Comparison of ENCODE assay signal across 8 mouse cellular contexts in the genomic region with DNA sequence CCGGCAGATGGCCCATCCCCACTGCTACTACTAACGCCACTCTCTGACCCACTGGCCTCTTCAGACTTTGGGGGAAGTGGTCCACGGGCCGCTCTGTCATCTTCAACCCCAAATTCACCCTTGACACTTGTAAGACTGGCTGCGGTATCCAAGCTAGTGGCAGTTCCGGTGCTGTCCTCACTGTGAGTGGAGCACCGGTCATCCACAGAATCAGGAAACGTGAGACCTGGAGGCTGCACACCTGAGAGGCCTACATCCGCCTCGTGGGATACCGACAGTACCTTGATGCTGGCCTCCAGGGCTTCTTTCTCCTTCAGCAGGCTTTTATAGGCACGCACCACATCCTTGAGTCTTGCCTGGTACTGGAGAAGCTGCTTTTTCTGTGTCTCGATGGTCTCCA. TPM values are rescaled to one million over a fixed set of nuclear protein-coding genes. Genes with fewer than 3 reads are reported as not detected.
DNase-seq lines count a peak whose midpoint lies in the region; ATAC-seq lines count a peak whose summit lies in the region.

No protein-coding gene starts in this region.

- H3K4me3 ChIP-seq in kidney, embryonic 15.5 days (replicated peaks) = peak overlapping the region; percentile 71
- H3K4me3 ChIP-seq in brown adipose tissue, adult 24 weeks (ENCODE audit: insufficient read depth, low read depth, low read length) = peak overlapping the region; percentile 91
- peak overlapping the region; percentile 68 for H3K4me3 ChIP-seq in hindbrain, embryonic 15.5 days
- peak overlapping the region; percentile 60 for H3K4me3 ChIP-seq in midbrain, embryonic 14.5 days (replicated peaks; ENCODE audit: low read depth, low read length)

- no peak for ATAC-seq in kidney, embryonic 15.5 days (replicated peaks; ENCODE audit: low FRiP score)
- no peak for ATAC-seq in hindbrain, embryonic 15.5 days (ENCODE audit: low FRiP score, low read depth)
- ATAC-seq in midbrain, embryonic 14.5 days (ENCODE audit: low FRiP score, low TSS enrichment) = no peak

- no peak for DNase-seq in kidney, adult 8-10 months
- DNase-seq in midbrain, embryonic 14.5 days = no peak
- no peak for DNase-seq in right cerebral cortex, postnatal 25 days
- no peak for DNase-seq in cerebellum, adult 11-12 months
- no peak for DNase-seq in cerebellum, adult 9-11 months

- no peaks in the 10 kb centered on the region for H3K27me3 ChIP-seq in kidney, embryonic 15.5 days
- H3K27me3 ChIP-seq in hindbrain, embryonic 15.5 days = no peaks in the 10 kb centered on the region
- no peaks in the 10 kb centered on the region for H3K27me3 ChIP-seq in midbrain, embryonic 14.5 days (ENCODE audit: control insufficient read depth, insufficient read depth, low read length)

- peak overlapping the region; percentile 67 for H3K27ac ChIP-seq in kidney, embryonic 15.5 days
- peak overlapping the region; percentile 74 for H3K27ac ChIP-seq in brown adipose tissue, adult 24 weeks (replicated peaks; ENCODE audit: low read depth, low read length)
- H3K27ac ChIP-seq in hindbrain, embryonic 15.5 days (replicated peaks) = no peak overlapping the region
- no peak overlapping the region for H3K27ac ChIP-seq in midbrain, embryonic 14.5 days (replicated peaks; ENCODE audit: low read depth, low read length)

- H3K9me3 ChIP-seq in kidney, embryonic 15.5 days (replicated peaks) = no peaks in the 10 kb centered on the region
- H3K9me3 ChIP-seq in hindbrain, embryonic 15.5 days = no peaks in the 10 kb centered on the region
- no peaks in the 10 kb centered on the region for H3K9me3 ChIP-seq in midbrain, embryonic 14.5 days (ENCODE audit: control insufficient read depth, low read length)

- H3K36me3 ChIP-seq in kidney, embryonic 15.5 days = peaks cover 39% of the 10 kb centered on the region
- H3K36me3 ChIP-seq in hindbrain, embryonic 15.5 days = peaks cover 36% of the 10 kb centered on the region
- H3K36me3 ChIP-seq in midbrain, embryonic 14.5 days (ENCODE audit: control insufficient read depth, insufficient read depth, low read length) = peaks cover 39% of the 10 kb centered on the region

- peak overlapping the region; percentile 68 for H3K9ac ChIP-seq in kidney, embryonic 15.5 days
- H3K9ac ChIP-seq in hindbrain, embryonic 15.5 days = peak overlapping the region; percentile 64
- H3K9ac ChIP-seq in midbrain, embryonic 14.5 days (replicated peaks; ENCODE audit: low read length) = peak overlapping the region; percentile 74

- 15% methylated on average over 13 of the region's 13 CpGs for WGBS in kidney, embryonic 15.5 days
- 25% methylated on average over 13 of the region's 13 CpGs for WGBS in hindbrain, embryonic 15.5 days
- 33% methylated on average over 13 of the region's 13 CpGs for WGBS in midbrain, embryonic 14.5 days

- peak overlapping the region; percentile 89 for H3K4me2 ChIP-seq in kidney, embryonic 15.5 days
- peak overlapping the region; percentile 63 for H3K4me2 ChIP-seq in hindbrain, embryonic 15.5 days
- peak overlapping the region; percentile 97 for H3K4me2 ChIP-seq in midbrain, embryonic 14.5 days (ENCODE audit: low read length)

- H3K4me1 ChIP-seq in kidney, embryonic 15.5 days = peaks cover 61% of the 10 kb centered on the region
- peaks cover 26% of the 10 kb centered on the region for H3K4me1 ChIP-seq in brown adipose tissue, adult 24 weeks (ENCODE audit: control insufficient read depth, insufficient read depth, insufficient read length, low read length)
- peaks cover 50% of the 10 kb centered on the region for H3K4me1 ChIP-seq in hindbrain, embryonic 15.5 days (replicated peaks)
- H3K4me1 ChIP-seq in midbrain, embryonic 14.5 days (ENCODE audit: control insufficient read depth, insufficient read depth, low read length) = peaks cover 26% of the 10 kb centered on the region

RNA-seq across cellular contexts. Expression of a gene that starts 2.5 kb away (rescaled TPM):
- polyA plus RNA-seq in kidney, embryonic 15.5 days (2015; fragmentation: Nextera tagmentation; extraction: Ambion mirVana) = 319 and 322 TPM in 2 replicates
- polyA plus RNA-seq in brown adipose tissue, adult 24 weeks (2012; ENCODE audit: insufficient read depth, insufficient read length, missing spikeins) = 65.6 and 67.5 TPM in 2 replicates
- 414 and 437 TPM in 2 replicates for polyA plus RNA-seq in hindbrain, embryonic 15.5 days (2015; fragmentation: Nextera tagmentation; extraction: Ambion mirVana)
- polyA plus RNA-seq in midbrain, embryonic 14.5 days (2014; fragmentation: Nextera tagmentation; extraction: Ambion mirVana) = 390 and 430 TPM in 2 replicates

RNA-seq across cellular contexts. Expression of a gene that starts 6.7 kb away (rescaled TPM):
- polyA plus RNA-seq in kidney, embryonic 15.5 days (2015; fragmentation: Nextera tagmentation; extraction: Ambion mirVana) = 0.08 TPM in 1 of 2 replicates, not detected in the other
- polyA plus RNA-seq in brown adipose tissue, adult 24 weeks (2012; ENCODE audit: insufficient read depth, insufficient read length, missing spikeins) = not detected in 2 replicates
- not detected in 2 replicates for polyA plus RNA-seq in hindbrain, embryonic 15.5 days (2015; fragmentation: Nextera tagmentation; extraction: Ambion mirVana)
- polyA plus RNA-seq in midbrain, embryonic 14.5 days (2014; fragmentation: Nextera tagmentation; extraction: Ambion mirVana) = not detected in 2 replicates

RNA-seq across cellular contexts. Expression of a gene that starts 7.3 kb away (rescaled TPM):
- 10.7 and 11.3 TPM in 2 replicates for polyA plus RNA-seq in kidney, embryonic 15.5 days (2015; fragmentation: Nextera tagmentation; extraction: Ambion mirVana)
- 4.1 and 5.7 TPM in 2 replicates for polyA plus RNA-seq in brown adipose tissue, adult 24 weeks (2012; ENCODE audit: insufficient read depth, insufficient read length, missing spikeins)
- polyA plus RNA-seq in hindbrain, embryonic 15.5 days (2015; fragmentation: Nextera tagmentation; extraction: Ambion mirVana) = 10.9 and 11.0 TPM in 2 replicates
- polyA plus RNA-seq in midbrain, embryonic 14.5 days (2014; fragmentation: Nextera tagmentation; extraction: Ambion mirVana) = 8.4 and 9.5 TPM in 2 replicates

RNA-seq across cellular contexts. Expression of a gene that starts 23.1 kb away (rescaled TPM):
- 19.3 and 21.4 TPM in 2 replicates for polyA plus RNA-seq in kidney, embryonic 15.5 days (2015; fragmentation: Nextera tagmentation; extraction: Ambion mirVana)
- polyA plus RNA-seq in brown adipose tissue, adult 24 weeks (2012; ENCODE audit: insufficient read depth, insufficient read length, missing spikeins) = 6.8 and 11.5 TPM in 2 replicates
- 22.4 and 24.6 TPM in 2 replicates for polyA plus RNA-seq in hindbrain, embryonic 15.5 days (2015; fragmentation: Nextera tagmentation; extraction: Ambion mirVana)
- polyA plus RNA-seq in midbrain, embryonic 14.5 days (2014; fragmentation: Nextera tagmentation; extraction: Ambion mirVana) = 27.1 and 27.5 TPM in 2 replicates

RNA-seq across cellular contexts. Expression of a gene that starts 28.3 kb away (rescaled TPM):
- not detected in 2 replicates for polyA plus RNA-seq in kidney, embryonic 15.5 days (2015; fragmentation: Nextera tagmentation; extraction: Ambion mirVana)
- polyA plus RNA-seq in brown adipose tissue, adult 24 weeks (2012; ENCODE audit: insufficient read depth, insufficient read length, missing spikeins) = not detected in 2 replicates
- not detected in 2 replicates for polyA plus RNA-seq in hindbrain, embryonic 15.5 days (2015; fragmentation: Nextera tagmentation; extraction: Ambion mirVana)
- not detected in 2 replicates for polyA plus RNA-seq in midbrain, embryonic 14.5 days (2014; fragmentation: Nextera tagmentation; extraction: Ambion mirVana)

Comparison
In these comparisons a context has a peak if more than half of its experiments do, and no peak if none do; other contexts are left out.
1. H3K27ac ChIP-seq: peak in kidney, embryonic 15.5 days (single experiment) and brown adipose tissue, adult 24 weeks (single experiment); none in hindbrain, embryonic 15.5 days (single experiment) and midbrain, embryonic 14.5 days (single experiment).
2. Peak in every context shown above with its lines, with median percentiles within 50 percentile points of each other: H3K4me2 ChIP-seq, H3K4me3 ChIP-seq and H3K9ac ChIP-seq.